Mouse (Mus musculus) lung, postnatal 0 days (tissue): ENCODE results near the gene Als2cl. TPM values are rescaled to one million over a fixed set of nuclear protein-coding genes. Genes with fewer than 3 reads are reported as not detected.

ENCODE experiments used
- ATAC-seq: fragments of 200-750 bp; cut with Nextera tagmentation; 2 replicates; pipeline ENCODE4 v1.8.0; 2017; ENCODE audit warnings: moderate library complexity
- DNase-seq: peaks from one replicate; pipeline ENCODE4 v3.0.0-alpha.2; 2016; ENCODE audit warnings: low spot score
- H3K27ac ChIP-seq: fragments of 300-500 bp; sonication (generic); 2 replicates; pipeline ENCODE4 v1.5.1; 2014; ENCODE audit warnings: antibody characterized with exemption, mild to moderate bottlenecking, low read length, mixed read lengths
- H3K27me3 ChIP-seq: fragments of 300-500 bp; sonication (generic); replicated peaks from 2 replicates; pipeline ENCODE4 v1.6.1; 2014; ENCODE audit warnings: low read length, mixed read lengths; ENCODE audit not compliant: insufficient read depth
- H3K36me3 ChIP-seq: fragments of 300-500 bp; sonication (generic); 2 replicates; pipeline ENCODE4 v1.6.1; 2014; ENCODE audit warnings: low read length, mixed read lengths; ENCODE audit not compliant: insufficient read depth
- H3K4me1 ChIP-seq: fragments of 300-500 bp; sonication (generic); 2 replicates; pipeline ENCODE4 v1.6.1; 2014; ENCODE audit warnings: antibody characterized with exemption, low read depth, low read length, mixed read lengths; ENCODE audit not compliant: insufficient read depth
- H3K4me2 ChIP-seq: fragments of 300-500 bp; sonication (generic); replicated peaks from 2 replicates; pipeline ENCODE4 v1.6.1; 2014; ENCODE audit warnings: low read depth, mild to moderate bottlenecking, low read length, moderate library complexity, mixed read lengths
- H3K4me3 ChIP-seq: fragments of 300-500 bp; sonication (generic); 2 replicates; pipeline ENCODE4 v1.5.1; 2014; ENCODE audit warnings: low read depth, low read length
- H3K9ac ChIP-seq: fragments of 300-500 bp; sonication (generic); replicated peaks from 2 replicates; pipeline ENCODE4 v1.6.1; 2014; ENCODE audit warnings: low read depth, mild to moderate bottlenecking
- H3K9me3 ChIP-seq: fragments of 300-500 bp; sonication (generic); 2 replicates; pipeline ENCODE4 v1.6.1; 2016; ENCODE audit warnings: low read length, mixed read lengths
- CTCF ChIP-seq: IDR thresholded peaks from 2 replicates; pipeline ENCODE4 v1.5.1; 2016; ENCODE audit warnings: antibody characterized with exemption, mild to moderate bottlenecking
- EP300 ChIP-seq: IDR thresholded peaks from 2 replicates; pipeline ENCODE4 v1.6.1; 2016; ENCODE audit warnings: antibody characterized with exemption, mild to moderate bottlenecking, control low read depth
- WGBS: fragments of 180-500 bp; shearing (Covaris S2); extraction: QIAGEN DNeasy Blood & Tissue Kit; methylation state at CpG from one replicate; pipeline ENCODE4 v1.1.7; 2014; 5-methylcytosine and 5-hydroxymethylcytosine counted together
- polyA plus RNA-seq: library from polyadenylated mRNA; unstranded; fragments of >200 nt; fragmentation: Nextera tagmentation; extraction: Ambion mirVana; gene quantifications from 2 replicates; pipeline ENCODE4 v1.2.1, GENCODE M21; 2015

Gene Als2cl
- polyA plus RNA-seq, 1 experiment from 2014 or later = 13.5 TPM

DNA sequence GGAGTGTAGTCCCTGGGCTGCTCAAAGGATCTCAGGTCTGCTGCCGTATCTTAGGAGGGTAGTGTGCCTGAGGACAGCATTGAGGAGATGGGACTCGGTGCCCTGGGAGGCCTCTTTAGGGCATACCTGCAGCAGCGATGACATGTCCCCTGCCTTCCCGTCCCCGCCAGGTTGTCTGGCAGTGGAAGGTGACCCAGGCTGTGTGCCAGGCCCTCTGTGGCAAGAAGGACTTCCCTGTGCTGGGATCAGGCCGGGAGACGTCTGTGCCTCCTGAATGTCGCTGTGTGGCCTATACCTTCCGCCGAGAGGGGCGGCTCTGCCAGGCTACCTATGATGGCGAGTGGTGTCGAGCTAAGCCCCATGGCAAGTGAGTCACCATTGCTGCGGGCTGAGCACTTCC lies 9.3 kb downstream of the Als2cl start:
- TF ChIP-seq CTCF (no peak), EP300 (no peak)

DNA sequence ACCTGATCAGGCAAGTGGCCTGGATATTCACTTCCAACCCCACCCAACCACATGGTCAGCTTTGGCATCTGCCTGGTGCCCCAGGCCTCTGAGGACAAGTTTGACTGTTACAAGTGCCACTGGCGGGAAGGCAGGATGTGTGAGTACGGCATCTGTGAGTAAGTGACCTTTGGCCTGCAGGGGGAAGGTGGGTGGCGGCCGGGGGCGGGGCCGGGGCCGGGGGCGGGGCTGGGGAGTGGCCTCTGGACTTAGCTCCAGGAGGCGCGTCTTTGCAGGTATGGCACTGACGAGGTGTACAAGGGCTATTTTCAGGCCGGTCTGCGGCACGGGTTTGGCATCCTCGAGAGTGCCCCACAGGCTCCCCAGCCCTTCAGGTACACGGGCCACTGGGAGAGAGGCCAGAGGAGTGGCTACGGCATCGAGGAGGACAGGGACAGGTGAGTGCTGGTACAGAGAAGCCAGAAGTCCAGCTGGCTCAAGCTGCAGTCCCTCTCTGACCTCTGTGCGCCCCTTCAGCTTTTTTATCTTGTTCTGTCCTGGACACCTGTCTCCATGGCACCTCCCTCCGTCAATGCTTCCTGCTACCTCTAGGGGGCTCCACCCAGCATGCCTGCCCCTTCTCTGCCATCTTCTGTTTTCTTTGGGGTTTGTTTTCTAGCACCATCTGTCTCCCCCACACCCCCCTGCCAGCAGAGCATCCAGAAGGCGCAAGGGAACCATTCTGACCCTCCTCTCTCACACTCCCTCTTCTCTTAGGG lies 10.5 kb downstream of the Als2cl start:
- Histone ChIP-seq H3K27me3 (no peaks in the 10 kb centered on the region), H3K36me3 (peaks cover 12% of the 10 kb centered on the region; the same call in 1 of the 2 replicates), H3K4me1 (no peaks in the 10 kb centered on the region; the same call in 1 of the 2 replicates), H3K27ac (no peak overlapping the region), H3K4me2 (no peak overlapping the region), H3K9ac (no peak overlapping the region), H3K9me3 (no peaks in the 10 kb centered on the region), H3K4me3 (no peak overlapping the region)
- WGBS = 17% methylated on average over 20 of the region's 21 CpGs
- ATAC-seq = 0 out of 2 replicates have a peak, but pooled peaks have one; percentile 5
- TF ChIP-seq CTCF (peak; percentile 51), EP300 (no peak)
- DNase-seq = peak; percentile 40

More for the DNA sequence above, 9.3 kb downstream of the Als2cl start:
- Histone ChIP-seq H3K4me3 (no peak overlapping the region), H3K4me2 (no peak overlapping the region), H3K27ac (no peak overlapping the region), H3K9me3 (no peaks in the 10 kb centered on the region), H3K27me3 (no peaks in the 10 kb centered on the region), H3K36me3 (peaks cover 12% of the 10 kb centered on the region; the same call in 1 of the 2 replicates), H3K4me1 (no peaks in the 10 kb centered on the region; the same call in 1 of the 2 replicates), H3K9ac (no peak overlapping the region)
- no peak for DNase-seq
- ATAC-seq = no peak
- WGBS = 90% methylated on average over 14 of the region's 14 CpGs

DNA sequence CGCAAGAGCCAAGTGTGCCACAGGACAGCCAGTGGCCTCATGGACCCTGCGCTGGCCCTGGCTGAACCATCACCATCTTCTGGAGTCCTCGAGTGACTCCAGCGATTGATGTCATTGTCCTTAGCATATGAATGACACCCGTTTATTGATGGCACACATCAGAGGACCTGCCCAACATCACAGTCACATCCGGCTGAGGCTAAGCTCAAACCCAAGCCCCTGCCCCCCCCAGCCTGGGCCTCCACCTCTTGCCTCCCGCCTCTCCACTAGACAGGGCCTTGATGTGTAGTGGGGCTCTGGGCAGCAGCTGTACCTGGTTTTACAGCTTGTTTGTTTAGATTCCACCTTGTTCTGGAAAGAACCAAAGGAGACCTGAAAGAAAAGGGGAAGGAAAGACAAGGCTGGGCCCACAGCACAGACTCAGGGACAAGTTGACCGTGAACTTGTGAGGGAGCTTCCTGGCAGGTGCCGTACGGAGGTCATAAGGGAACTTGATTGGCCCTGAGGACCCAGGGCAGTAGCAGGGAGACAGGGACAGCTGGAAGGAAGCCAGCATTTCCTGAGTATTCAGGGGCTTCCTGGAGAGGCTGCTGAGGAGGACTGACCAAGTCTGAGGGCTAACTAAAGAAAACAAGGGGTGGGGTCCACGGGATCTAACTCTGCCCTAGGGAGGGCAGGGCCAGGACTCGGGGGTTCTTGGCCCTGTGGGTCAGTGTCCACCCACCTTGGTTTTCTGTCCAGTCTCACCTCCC lies 11.6 kb downstream of the Als2cl start:
- Histone ChIP-seq H3K4me1 (no peaks in the 10 kb centered on the region; the same call in 1 of the 2 replicates), H3K4me3 (no peak overlapping the region), H3K27ac (no peak overlapping the region), H3K9ac (no peak overlapping the region), H3K27me3 (no peaks in the 10 kb centered on the region), H3K36me3 (peaks cover 12% of the 10 kb centered on the region; the same call in 1 of the 2 replicates), H3K9me3 (no peaks in the 10 kb centered on the region), H3K4me2 (no peak overlapping the region)
- DNase-seq (peak; percentile 42), ATAC-seq (peak; percentile 56)
- TF ChIP-seq CTCF = no peak
- TF ChIP-seq EP300 = 0 out of 2 replicates have a peak, but pooled peaks have one; percentile 18
- WGBS = 64% methylated on average over 12 of the region's 12 CpGs

DNA sequence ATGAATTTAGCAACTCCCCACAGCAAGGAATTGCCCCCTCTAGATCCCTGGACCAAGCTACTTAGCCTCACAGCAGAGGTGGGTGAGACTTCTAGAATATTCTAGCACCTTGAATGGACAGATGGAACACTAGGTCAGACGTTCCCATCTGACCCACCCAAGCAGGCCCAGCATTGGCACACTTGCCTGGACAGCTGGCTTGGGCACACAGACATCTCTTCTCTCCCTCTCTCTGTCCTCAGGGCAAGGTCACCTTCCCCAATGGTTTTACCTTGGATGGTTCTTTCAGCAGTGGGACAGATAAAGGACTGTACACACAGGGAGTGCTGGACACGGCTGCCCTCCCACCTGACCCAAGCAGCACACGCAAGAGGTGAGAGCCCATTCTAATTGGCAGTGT lies 12.9 kb downstream of the Als2cl start:
- 76% methylated on average over 3 of the region's 3 CpGs for WGBS
- no peak for DNase-seq

DNA sequence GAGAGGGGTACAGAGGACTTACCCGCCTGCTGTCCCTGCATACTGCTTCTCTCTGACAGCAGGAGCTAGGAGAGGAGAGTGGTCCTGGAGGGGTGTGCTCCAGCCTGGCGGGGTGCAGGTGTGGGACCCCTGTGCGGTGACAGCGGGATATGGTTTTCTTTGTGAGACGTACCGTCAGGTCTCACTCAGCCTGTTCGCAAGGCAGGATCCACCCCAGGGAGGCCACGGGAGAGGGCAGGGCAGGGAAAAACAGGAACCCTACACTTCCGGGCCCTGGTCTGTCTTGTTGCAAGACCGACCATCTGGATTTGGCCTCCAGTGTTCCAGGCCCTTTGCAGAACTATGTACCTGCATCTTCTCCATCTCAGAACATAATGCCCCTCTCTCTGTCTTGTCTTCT lies 13.8 kb downstream of the Als2cl start:
- H3K4me1 ChIP-seq = no peaks in the 10 kb centered on the region; the same call in 1 of the 2 replicates
- no peak overlapping the region for H3K9ac ChIP-seq
- H3K9me3 ChIP-seq = no peaks in the 10 kb centered on the region
- no peak overlapping the region for H3K27ac ChIP-seq
- 62% methylated on average over 10 of the region's 10 CpGs for WGBS
- peaks cover 12% of the 10 kb centered on the region; the same call in 1 of the 2 replicates for H3K36me3 ChIP-seq
- no peaks in the 10 kb centered on the region for H3K27me3 ChIP-seq
- ATAC-seq = no peak
- H3K4me3 ChIP-seq = no peak overlapping the region
- H3K4me2 ChIP-seq = no peak overlapping the region
- TF ChIP-seq EP300 (no peak), CTCF (no peak)
- DNase-seq = no peak

More for the DNA sequence above, 12.9 kb downstream of the Als2cl start:
- H3K4me1 ChIP-seq = no peaks in the 10 kb centered on the region; the same call in 1 of the 2 replicates
- no peak overlapping the region for H3K9ac ChIP-seq
- ATAC-seq = no peak
- H3K27me3 ChIP-seq = no peaks in the 10 kb centered on the region
- no peaks in the 10 kb centered on the region for H3K9me3 ChIP-seq
- no peak overlapping the region for H3K4me2 ChIP-seq
- H3K36me3 ChIP-seq = peaks cover 12% of the 10 kb centered on the region; the same call in 1 of the 2 replicates
- TF ChIP-seq EP300 (no peak), CTCF (no peak)
- H3K27ac ChIP-seq = no peak overlapping the region
- no peak overlapping the region for H3K4me3 ChIP-seq

DNA sequence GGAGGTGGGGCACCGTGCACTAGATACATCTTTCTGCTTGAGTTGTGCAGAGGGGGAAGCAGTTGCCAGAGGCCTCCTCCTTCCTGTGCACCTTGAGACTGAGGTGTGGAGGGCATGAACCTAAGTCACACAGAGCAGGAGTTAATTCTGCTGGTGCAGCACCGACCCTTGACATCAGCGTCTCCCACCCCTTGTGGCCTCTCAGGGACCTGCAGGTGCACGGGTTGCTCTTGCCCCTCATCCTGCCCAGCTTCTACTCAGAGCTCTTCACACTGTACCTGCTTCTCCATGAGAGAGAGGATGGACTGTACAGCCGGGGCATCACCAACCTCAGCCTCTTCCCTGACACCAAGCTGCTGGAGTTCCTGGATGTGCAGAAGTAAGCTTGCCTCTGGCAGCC lies 15.8 kb downstream of the Als2cl start:
- no peak overlapping the region for H3K9ac ChIP-seq
- no peak for TF ChIP-seq EP300
- TF ChIP-seq CTCF = peak; percentile 17; the same call in 1 of the 2 replicates
- no peaks in the 10 kb centered on the region for H3K9me3 ChIP-seq
- no peak overlapping the region for H3K4me2 ChIP-seq
- peaks cover 8% of the 10 kb centered on the region; the same call in 1 of the 2 replicates for H3K36me3 ChIP-seq
- ATAC-seq (no peak), DNase-seq (no peak)
- no peaks in the 10 kb centered on the region for H3K27me3 ChIP-seq
- H3K27ac ChIP-seq = no peak overlapping the region
- H3K4me1 ChIP-seq = no peaks in the 10 kb centered on the region; the same call in 1 of the 2 replicates
- H3K4me3 ChIP-seq = no peak overlapping the region
- 54% methylated on average over 5 of the region's 5 CpGs for WGBS
